Comparison of ENCODE assay signal across 8 mouse cellular contexts in the genomic region with DNA sequence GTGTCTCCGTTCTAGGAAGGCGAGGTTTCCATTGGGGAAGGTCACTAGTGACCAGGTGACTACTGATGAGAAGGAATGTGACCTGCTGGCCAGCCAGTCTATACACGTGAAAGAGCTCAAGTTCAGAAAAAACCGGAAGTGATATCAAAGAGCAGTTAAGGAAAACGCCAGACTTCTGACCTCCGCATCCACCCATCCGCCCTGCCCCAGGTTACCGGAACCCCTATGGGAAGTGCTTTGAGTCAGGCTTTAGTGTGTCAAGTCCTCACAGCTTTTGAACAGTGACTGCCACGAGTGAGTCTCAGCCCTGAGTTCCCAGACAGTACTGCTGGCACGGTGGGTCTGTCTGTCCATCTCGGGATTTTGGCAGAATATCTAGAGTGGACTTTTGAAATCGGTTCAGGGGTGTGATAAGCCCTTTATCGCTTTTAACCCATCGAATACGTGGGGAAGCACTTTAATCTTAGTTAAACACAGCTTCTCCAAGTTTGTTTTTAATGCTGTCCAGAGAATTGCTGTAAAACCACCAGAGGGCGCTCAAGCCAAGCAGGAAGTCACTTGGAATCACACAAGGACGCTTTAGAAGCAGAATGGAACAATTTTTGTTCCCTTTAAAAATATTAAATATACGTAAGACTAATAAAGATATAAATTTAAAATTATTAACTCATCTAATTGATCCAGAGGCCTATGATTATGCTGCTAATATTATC. TPM values are rescaled to one million over a fixed set of nuclear protein-coding genes. Genes with fewer than 3 reads are reported as not detected.
A peak's percentile ranks its signal among the peaks of the same experiment; 100 is the strongest.
DNase-seq lines count a peak whose midpoint lies in the region; ATAC-seq and TF ChIP-seq lines count a peak whose summit lies in the region.

No protein-coding gene starts in this region.

- H3K9ac ChIP-seq in embryonic facial prominence, embryonic 13.5 days, result peak overlapping the region; percentile 40; the same call in 1 of the 2 replicates
- H3K9ac ChIP-seq in lung, postnatal 0 days (replicated peaks; ENCODE audit: low read depth), result no peak overlapping the region

- intact Hi-C loops in heart, postnatal 14 days (cut with DNase I), result no loop called here

- 29% methylated on average over 18 of the region's 18 CpGs for WGBS in embryonic facial prominence, embryonic 13.5 days
- 23% methylated on average over 18 of the region's 18 CpGs for WGBS in lung, postnatal 0 days

- ATAC-seq in cerebellum, adult (ENCODE audit: insufficient number of reproducible peaks, low FRiP score, low TSS enrichment), result no peak; the same call in 1 of the 2 replicates
- no peak for ATAC-seq in embryonic facial prominence, embryonic 13.5 days (ENCODE audit: insufficient number of reproducible peaks, insufficient read depth, low FRiP score, low TSS enrichment, low read depth)
- ATAC-seq in lung, postnatal 0 days, result peak; percentile 64

- H3K27me3 ChIP-seq in embryonic facial prominence, embryonic 13.5 days, result no peaks in the 10 kb centered on the region
- no peaks in the 10 kb centered on the region for H3K27me3 ChIP-seq in lung, postnatal 0 days (replicated peaks; ENCODE audit: insufficient read depth, low read length)

- peaks cover 27% of the 10 kb centered on the region for H3K36me3 ChIP-seq in embryonic facial prominence, embryonic 13.5 days
- H3K36me3 ChIP-seq in lung, postnatal 0 days (ENCODE audit: insufficient read depth, low read length), result 0 out of 2 replicates have a peak, but pooled peaks cover 6% of the 10 kb centered on the region

- no peak overlapping the region for H3K4me3 ChIP-seq in embryonic facial prominence, embryonic 13.5 days
- peak overlapping the region; percentile 12; the same call in 1 of the 2 replicates for H3K4me3 ChIP-seq in lung, postnatal 0 days (ENCODE audit: low read depth, low read length)

- peak; percentile 25 to 49 for DNase-seq in cerebellum, adult 18-20 months
- peak; percentile 20 for DNase-seq in WW6 (ENCODE audit: low read depth, low spot score)
- DNase-seq in heart, postnatal 14 days, result peak; percentile 61 to 77
- peak; percentile 26 for DNase-seq in layer of hippocampus, adult 9-10 months (ENCODE audit: low spot score)
- DNase-seq in lung, postnatal 0 days (ENCODE audit: low spot score), result peak; percentile 80
- DNase-seq in spleen, adult 12 weeks (ENCODE audit: low spot score), result peak; percentile 33

- peak overlapping the region; percentile 33 for H3K4me2 ChIP-seq in embryonic facial prominence, embryonic 13.5 days
- H3K4me2 ChIP-seq in lung, postnatal 0 days (replicated peaks; ENCODE audit: low read depth, low read length), result peak overlapping the region; percentile 53

- TF ChIP-seq EP300 in lung, postnatal 0 days (IDR thresholded peaks at IDR 0.05), result no peak

- peak; percentile 86 for TF ChIP-seq CTCF in lung, postnatal 0 days (IDR thresholded peaks at IDR 0.05)

- H3K4me1 ChIP-seq in embryonic facial prominence, embryonic 13.5 days, result peaks cover 27% of the 10 kb centered on the region
- no peaks in the 10 kb centered on the region for H3K4me1 ChIP-seq in lung, postnatal 0 days (ENCODE audit: insufficient read depth, low read depth, low read length)

- no peaks in the 10 kb centered on the region for H3K9me3 ChIP-seq in embryonic facial prominence, embryonic 13.5 days
- H3K9me3 ChIP-seq in lung, postnatal 0 days (ENCODE audit: low read length), result no peaks in the 10 kb centered on the region

- no peak overlapping the region for H3K27ac ChIP-seq in embryonic facial prominence, embryonic 13.5 days
- H3K27ac ChIP-seq in lung, postnatal 0 days (ENCODE audit: low read length), result no peak overlapping the region

RNA-seq across cellular contexts. Expression of a gene that starts 6.9 kb away (rescaled TPM):
- 52.2 and 54.6 TPM in 2 replicates for polyA plus RNA-seq in embryonic facial prominence, embryonic 13.5 days (2015; fragmentation: Nextera tagmentation; extraction: Ambion mirVana)
- 1 to 10 TPM; 4.8 to 8.5 TPM for total RNA-seq in heart, postnatal 14 days (2021)
- polyA plus RNA-seq in lung, postnatal 0 days (2015; fragmentation: Nextera tagmentation; extraction: Ambion mirVana), result 33.4 and 35.7 TPM in 2 replicates

RNA-seq across cellular contexts. Expression of a gene that starts 31.9 kb away (rescaled TPM):
- 2.0 and 2.3 TPM in 2 replicates for polyA plus RNA-seq in embryonic facial prominence, embryonic 13.5 days (2015; fragmentation: Nextera tagmentation; extraction: Ambion mirVana)
- 1 to 10 TPM; 2.9 to 4.8 TPM for total RNA-seq in heart, postnatal 14 days (2021)
- polyA plus RNA-seq in lung, postnatal 0 days (2015; fragmentation: Nextera tagmentation; extraction: Ambion mirVana), result 1.6 and 1.7 TPM in 2 replicates

RNA-seq across cellular contexts. Expression of a gene that starts 32.4 kb away (rescaled TPM):
- 83.3 and 86.4 TPM in 2 replicates for polyA plus RNA-seq in embryonic facial prominence, embryonic 13.5 days (2015; fragmentation: Nextera tagmentation; extraction: Ambion mirVana)
- total RNA-seq in heart, postnatal 14 days (2021), result 10 to 100 TPM; 91.0 to 91.8 TPM
- 152 and 165 TPM in 2 replicates for polyA plus RNA-seq in lung, postnatal 0 days (2015; fragmentation: Nextera tagmentation; extraction: Ambion mirVana)

Comparison
In these comparisons a context has a peak if more than half of its experiments do, and no peak if none do; other contexts are left out.
1. DNase-seq: peak in every context shown above with its lines; median percentile 80 in lung, postnatal 0 days; 69 in heart, postnatal 14 days; 37 in cerebellum, adult 18-20 months; 33 in spleen, adult 12 weeks; 26 in layer of hippocampus, adult 9-10 months; 20 in WW6.